Mouse (Mus musculus) cerebellum, adult 2 months (tissue): ENCODE measurements at regions not wholly inside any gene's neighbourhood (a gene's known extent, or its start where the extent isn't known, plus 50 kb on each side); places are given as distances from the start of the nearest gene placed in this dataset.

Experiments
- DNase-seq, 2 experiments: peaks; one replicate each; pipeline ENCODE4 v3.0.0; 2021
- H3K27ac ChIP-seq: fragments of 200-500 bp; 2 replicates; pipeline ENCODE4 v1.5.1; 2012; ENCODE audit warnings: low read length, control low read depth, inconsistent platforms; ENCODE audit not compliant: insufficient read depth
- H3K27me3 ChIP-seq: fragments of 200-500 bp; 2 replicates; pipeline ENCODE4 v1.6.1; 2012; ENCODE audit warnings: inconsistent platforms, mild to moderate bottlenecking, low read length, moderate library complexity; ENCODE audit not compliant: control insufficient read depth, insufficient read depth
- H3K4me1 ChIP-seq: fragments of 200-500 bp; 2 replicates; pipeline ENCODE4 v1.6.1; 2011; ENCODE audit warnings: low read length; ENCODE audit not compliant: control insufficient read depth, insufficient read depth
- H3K4me3 ChIP-seq: fragments of 200-500 bp; replicated peaks from 2 replicates; pipeline ENCODE3; 2011; ENCODE audit warnings: mild to moderate bottlenecking, low read depth, low read length, control low read depth; ENCODE audit not compliant: insufficient read depth
- CTCF ChIP-seq: fragments of 200-500 bp; IDR thresholded peaks from 2 replicates; pipeline ENCODE4 v1.5.1; 2011; ENCODE audit warnings: low read depth, mild to moderate bottlenecking, control low read depth, low read length, moderate library complexity, borderline replicate concordance; ENCODE audit not compliant: insufficient read depth
- POLR2A ChIP-seq: fragments of 200-500 bp; IDR thresholded peaks from 2 replicates; pipeline ENCODE4 v1.6.1; 2011; ENCODE audit warnings: low read length, control low read depth, borderline replicate concordance; ENCODE audit not compliant: insufficient read depth
- WGBS: fragments of 180-500 bp; shearing (Covaris S2); methylation state at CpG from one replicate; pipeline ENCODE4 v1.1.7; 2018; 5-methylcytosine and 5-hydroxymethylcytosine counted together

DNA sequence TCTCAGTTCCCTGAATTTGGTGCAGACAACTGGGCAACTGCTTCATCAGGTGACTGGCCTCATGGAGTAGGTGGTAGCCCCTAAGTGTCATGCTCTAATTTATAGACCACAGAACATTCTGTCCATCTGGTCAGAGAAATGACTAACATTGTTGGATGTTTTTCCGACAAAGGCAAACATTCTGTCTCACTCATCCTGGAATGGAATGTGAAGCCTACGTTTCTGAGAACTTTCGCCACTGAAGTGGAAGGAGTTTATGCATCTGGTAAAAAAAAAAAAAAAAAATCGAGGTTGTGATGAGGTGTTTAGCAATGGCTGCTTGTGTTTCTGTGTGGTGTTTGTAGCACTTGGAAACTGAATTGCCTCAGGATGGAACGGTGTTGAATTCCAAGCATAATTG, 96.2 kb upstream of the Sgk1 start:
- WGBS = 85% methylated on average over 5 of the region's 5 CpGs
- Histone ChIP-seq H3K27me3 (no peaks in the 10 kb centered on the region), H3K27ac (no peak overlapping the region), H3K4me1 (no peaks in the 10 kb centered on the region; the same call in 1 of the 2 replicates), H3K4me3 (no peak overlapping the region)
- TF ChIP-seq POLR2A (no peak), CTCF (no peak)
- no peak for DNase-seq

DNA sequence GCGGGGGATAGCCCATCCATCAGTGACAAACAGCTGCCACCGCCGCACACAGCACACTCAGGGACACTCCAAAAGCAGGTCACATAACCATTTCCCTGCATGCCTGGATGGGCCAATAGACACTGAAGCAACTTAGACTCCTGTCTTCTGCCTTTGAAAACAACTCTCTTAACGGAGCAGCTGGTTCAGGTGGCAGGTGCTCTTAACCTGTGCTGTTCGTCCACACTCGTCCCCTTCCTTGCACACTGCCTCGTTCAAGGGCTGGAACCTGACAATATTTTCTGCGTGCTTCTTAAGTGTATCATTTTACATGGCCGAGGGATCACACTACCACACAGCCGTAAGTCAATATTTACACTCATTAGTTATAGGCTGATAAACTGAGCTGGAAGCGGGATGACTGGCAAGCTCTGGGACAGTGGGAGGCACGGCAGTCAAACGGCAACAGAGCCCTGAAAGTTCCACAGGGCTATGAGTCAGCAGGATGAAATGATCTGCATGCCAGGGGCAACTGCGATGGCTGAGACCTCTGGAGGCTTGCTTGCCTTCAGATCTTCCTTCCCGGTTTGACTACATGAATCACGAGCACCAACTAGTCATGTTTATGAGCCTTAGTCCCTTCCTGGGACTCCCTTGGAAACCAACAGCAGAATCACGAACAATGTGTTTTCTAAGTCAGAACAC, 92.0 kb upstream of the Sgk1 start:
- no peak overlapping the region for H3K4me3 ChIP-seq
- 85% methylated on average over 17 of the region's 17 CpGs for WGBS
- DNase-seq = no peak
- TF ChIP-seq CTCF = no peak
- TF ChIP-seq POLR2A = no peak
- H3K4me1 ChIP-seq = no peaks in the 10 kb centered on the region
- H3K27me3 ChIP-seq = no peaks in the 10 kb centered on the region
- H3K27ac ChIP-seq = no peak overlapping the region

DNA sequence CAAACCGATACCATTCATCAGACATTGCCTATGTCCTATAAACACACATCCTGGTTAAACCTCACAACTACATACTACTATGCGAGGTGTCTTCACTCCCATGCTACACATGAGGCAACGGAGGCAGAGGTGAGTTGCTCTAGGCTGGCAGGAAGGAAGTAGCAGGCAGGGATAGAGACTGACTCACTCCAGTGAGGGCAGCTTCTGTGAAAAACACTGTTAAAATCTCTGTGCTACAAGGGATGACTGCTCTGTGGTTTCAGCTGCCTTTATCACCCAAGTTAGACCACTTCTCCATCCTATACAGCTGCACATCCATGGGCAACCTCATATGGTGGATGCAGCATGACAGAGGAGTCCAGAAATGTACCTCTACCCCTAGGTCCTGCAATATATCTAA, 91.0 kb upstream of the Sgk1 start:
- no peak for TF ChIP-seq CTCF
- no peak for TF ChIP-seq POLR2A
- no peak overlapping the region for H3K27ac ChIP-seq
- DNase-seq = no peak
- WGBS = 93% methylated on average over 3 of the region's 3 CpGs
- H3K27me3 ChIP-seq = no peaks in the 10 kb centered on the region
- no peak overlapping the region for H3K4me3 ChIP-seq
- no peaks in the 10 kb centered on the region for H3K4me1 ChIP-seq

DNA sequence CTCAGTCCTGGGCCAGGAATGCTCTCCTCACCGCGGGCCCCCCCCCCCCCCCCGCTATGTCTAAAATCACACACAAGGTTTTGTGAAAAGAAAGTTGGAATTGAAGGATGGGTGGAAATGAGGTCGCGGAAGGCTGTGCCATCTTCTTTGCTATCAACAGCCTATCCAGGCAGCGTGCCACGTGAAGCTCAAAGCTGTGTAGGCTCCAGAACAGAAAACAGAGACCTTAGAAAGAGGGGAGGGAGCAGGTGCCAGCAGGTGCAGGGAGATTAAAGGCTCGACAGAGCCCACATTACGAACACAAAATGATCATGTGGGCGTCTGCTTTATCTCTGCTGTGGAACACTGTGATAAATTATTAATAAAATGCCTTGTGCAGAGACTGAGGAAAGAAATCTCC, 89.6 kb upstream of the Sgk1 start:
- Histone ChIP-seq H3K4me1 (no peaks in the 10 kb centered on the region), H3K4me3 (no peak overlapping the region), H3K27me3 (no peaks in the 10 kb centered on the region), H3K27ac (no peak overlapping the region)
- no peak for TF ChIP-seq CTCF
- TF ChIP-seq POLR2A = no peak
- WGBS = 23% methylated on average over 10 of the region's 10 CpGs
- DNase-seq = no peak

DNA sequence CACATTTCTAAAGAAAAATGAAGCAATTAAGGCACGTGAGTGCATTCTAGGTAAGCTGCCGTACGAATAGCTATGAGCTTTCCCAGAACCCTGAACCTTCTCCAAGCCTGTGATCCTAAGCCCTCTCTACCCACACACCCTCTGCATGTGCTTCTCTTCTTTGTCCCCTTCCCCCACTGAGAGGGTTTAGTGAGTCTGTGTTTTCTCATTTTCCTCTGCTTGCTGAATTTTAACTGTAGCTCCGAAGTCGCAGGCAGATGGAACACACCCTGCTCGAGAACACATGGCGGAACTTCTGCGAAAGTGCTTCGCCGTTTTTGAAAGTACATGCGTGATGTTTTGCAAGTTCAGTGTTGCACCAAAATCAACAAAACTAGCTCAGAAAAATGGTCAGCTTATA, 88.3 kb upstream of the Sgk1 start:
- no peak for DNase-seq
- H3K27ac ChIP-seq = no peak overlapping the region
- H3K4me1 ChIP-seq = no peaks in the 10 kb centered on the region
- no peak overlapping the region for H3K4me3 ChIP-seq
- 96% methylated on average over 11 of the region's 11 CpGs for WGBS
- TF ChIP-seq CTCF = no peak
- no peak for TF ChIP-seq POLR2A
- H3K27me3 ChIP-seq = no peaks in the 10 kb centered on the region

DNA sequence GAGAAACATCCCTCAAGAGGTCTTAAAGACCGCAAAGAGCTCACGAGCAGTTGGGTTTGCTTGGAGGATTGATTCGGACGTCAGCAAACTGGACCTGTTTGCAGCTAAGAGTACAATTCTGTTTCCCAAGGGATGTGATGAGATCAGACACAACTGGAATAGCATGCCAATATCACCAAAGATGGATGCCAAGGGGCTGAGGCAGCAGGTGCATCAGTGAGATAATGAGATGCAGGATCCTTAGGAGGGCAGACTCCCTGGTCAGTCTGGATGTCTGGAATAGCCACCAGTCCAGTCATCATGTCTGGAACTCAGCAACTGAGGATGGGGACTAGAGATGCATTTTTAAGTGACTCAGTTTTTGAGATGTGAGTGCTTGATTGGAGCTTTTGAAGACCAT, 85.6 kb upstream of the Sgk1 start:
- no peaks in the 10 kb centered on the region for H3K4me1 ChIP-seq
- DNase-seq = no peak
- WGBS = 79% methylated on average over 4 of the region's 4 CpGs
- H3K27ac ChIP-seq = no peak overlapping the region
- no peaks in the 10 kb centered on the region for H3K27me3 ChIP-seq
- H3K4me3 ChIP-seq = no peak overlapping the region
- TF ChIP-seq CTCF = no peak
- TF ChIP-seq POLR2A = no peak

DNA sequence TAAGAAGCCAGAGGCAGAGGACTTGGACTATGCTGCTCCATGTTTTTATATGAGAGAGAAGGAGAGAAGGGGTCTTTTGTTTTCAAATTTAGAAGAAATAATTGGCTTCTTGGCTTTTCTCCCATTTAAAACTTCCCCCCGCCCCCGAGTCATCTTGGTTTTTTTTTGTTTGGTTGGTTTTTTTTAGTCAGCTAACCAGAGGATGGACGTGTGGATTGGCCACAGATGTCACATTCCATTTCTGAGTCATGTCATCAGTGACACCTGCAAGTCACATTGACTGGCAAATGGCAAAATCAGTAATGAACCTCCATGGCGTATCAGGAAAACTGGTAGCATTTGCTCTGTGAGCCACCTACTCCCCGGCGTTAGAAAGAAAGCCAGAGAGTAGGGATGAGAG, 83.9 kb upstream of the Sgk1 start:
- WGBS = 47% methylated on average over 6 of the region's 6 CpGs
- no peak overlapping the region for H3K27ac ChIP-seq
- TF ChIP-seq CTCF = no peak
- TF ChIP-seq POLR2A = no peak
- DNase-seq = no peak
- no peaks in the 10 kb centered on the region for H3K27me3 ChIP-seq
- no peak overlapping the region for H3K4me3 ChIP-seq
- H3K4me1 ChIP-seq = no peaks in the 10 kb centered on the region

DNA sequence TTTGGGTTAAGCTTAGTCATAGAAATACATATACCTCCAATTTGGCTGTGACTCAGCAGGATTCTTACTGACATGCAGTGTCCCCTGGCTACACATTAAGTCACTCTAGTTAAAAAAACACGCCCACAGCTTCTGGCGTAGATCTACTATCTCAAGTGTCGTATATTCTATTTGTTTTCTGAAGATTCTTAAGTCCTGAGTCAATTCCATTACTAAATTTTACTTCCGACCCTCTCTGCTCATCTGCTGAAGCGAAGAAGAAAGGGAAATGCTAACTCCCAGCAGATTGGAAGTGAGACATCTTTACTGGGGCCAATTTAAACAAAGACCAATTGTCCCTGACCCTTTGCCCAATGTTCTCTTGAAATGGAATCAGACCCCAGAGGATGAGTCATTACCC, 80.4 kb upstream of the Sgk1 start:
- Histone ChIP-seq H3K4me1 (no peaks in the 10 kb centered on the region), H3K4me3 (no peak overlapping the region), H3K27ac (no peak overlapping the region), H3K27me3 (no peaks in the 10 kb centered on the region)
- no peak for DNase-seq
- no peak for TF ChIP-seq CTCF
- 93% methylated on average over 5 of the region's 5 CpGs for WGBS
